26 mouse cellular contexts compared by ENCODE assay signal in genomic region chr9:9196046-9196445, GRCm38 (mm10). TPM values are rescaled to one million over a fixed set of nuclear protein-coding genes. Genes with fewer than 3 reads are reported as not detected.
DNase-seq lines count a peak whose midpoint lies in the region; ATAC-seq lines count a peak whose summit lies in the region.
"Had no signal": no experiment of that assay in that cellular context is flagged by ENCODE, and none has a peak within 500 bp of the region (broad histone marks: within the 10 kb centered on the region; RNA-seq: fewer than 3 reads in every experiment).

No protein-coding gene starts in this region.

- no peaks in the 10 kb centered on the region for H3K27me3 ChIP-seq in hindbrain, embryonic 16.5 days (replicated peaks; ENCODE audit: control insufficient read depth, insufficient read depth, low read length)
- no peaks in the 10 kb centered on the region for H3K27me3 ChIP-seq in hindbrain, embryonic 12.5 days
- H3K27me3 ChIP-seq: embryonic facial prominence, embryonic 15.5 days; forebrain, embryonic 15.5 days; neural tube, embryonic 13.5 days; Patski had no signal

- ATAC-seq in hindbrain, embryonic 16.5 days: peak; percentile 67; the same call in 1 of the 2 replicates
- no peak for ATAC-seq in hindbrain, embryonic 12.5 days (ENCODE audit: low FRiP score)
- ATAC-seq: CD4-positive, CD25-positive, alpha-beta regulatory T cell, adult 4 months; forebrain, embryonic 15.5 days; liver, postnatal 0 days; lung, postnatal 0 days; Patski had no signal

- no peak overlapping the region for H3K9ac ChIP-seq in hindbrain, embryonic 16.5 days (ENCODE audit: low read depth, low read length)
- no peak overlapping the region for H3K9ac ChIP-seq in hindbrain, embryonic 12.5 days
- H3K9ac ChIP-seq: embryonic facial prominence, embryonic 15.5 days; forebrain, embryonic 15.5 days; liver, postnatal 0 days; neural tube, embryonic 13.5 days had no signal

- H3K27ac ChIP-seq in hindbrain, embryonic 16.5 days (ENCODE audit: low read depth, low read length): no peak overlapping the region
- H3K27ac ChIP-seq in hindbrain, embryonic 12.5 days: no peak overlapping the region
- H3K27ac ChIP-seq: embryonic facial prominence, embryonic 15.5 days; forebrain, embryonic 15.5 days; left cerebral cortex, adult 2 months; limb, embryonic 10.5 days; macrophage; neural tube, embryonic 13.5 days had no signal

- H3K9me3 ChIP-seq in hindbrain, embryonic 16.5 days (ENCODE audit: control insufficient read depth, low read length): no peaks in the 10 kb centered on the region
- no peaks in the 10 kb centered on the region for H3K9me3 ChIP-seq in hindbrain, embryonic 12.5 days (replicated peaks)
- H3K9me3 ChIP-seq: embryonic facial prominence, embryonic 15.5 days; forebrain, embryonic 15.5 days; limb, embryonic 10.5 days; neural tube, embryonic 13.5 days had no signal

- H3K4me1 ChIP-seq in hindbrain, embryonic 16.5 days (ENCODE audit: control insufficient read depth, insufficient read depth, low read depth, low read length): no peaks in the 10 kb centered on the region; the same call in 1 of the 2 replicates
- H3K4me1 ChIP-seq in hindbrain, embryonic 12.5 days: peaks cover 16% of the 10 kb centered on the region
- H3K4me1 ChIP-seq: forebrain, embryonic 15.5 days had no signal

- no peak overlapping the region for H3K4me3 ChIP-seq in hindbrain, embryonic 16.5 days (ENCODE audit: low read length)
- H3K4me3 ChIP-seq in hindbrain, embryonic 12.5 days: no peak overlapping the region
- H3K4me3 ChIP-seq: embryonic facial prominence, embryonic 15.5 days; forebrain, embryonic 15.5 days; left cerebral cortex, adult 2 months; limb, embryonic 10.5 days; neural tube, embryonic 13.5 days had no signal

- H3K36me3 ChIP-seq in hindbrain, embryonic 16.5 days (ENCODE audit: control insufficient read depth, insufficient read depth, low read length): no peaks in the 10 kb centered on the region
- H3K36me3 ChIP-seq in hindbrain, embryonic 12.5 days: no peaks in the 10 kb centered on the region
- H3K36me3 ChIP-seq: embryonic facial prominence, embryonic 15.5 days; forebrain, embryonic 15.5 days; neural tube, embryonic 13.5 days had no signal

- peak; percentile 17 for DNase-seq in left cerebral cortex, postnatal 4 days
- no peak for DNase-seq in left cerebral cortex, adult 9 months (ENCODE audit: low spot score in 2 of 2)
- peak; percentile 28 to 35 for DNase-seq in right cerebral cortex, postnatal 10 days (ENCODE audit: low spot score in 2 of 2)
- DNase-seq in right cerebral cortex, postnatal 4 days: no peak
- DNase-seq in retina, postnatal 1 day: no peak
- DNase-seq: adrenal gland, adult 2 months; cerebellum, adult 18-20 months; embryo, embryonic 11 days; kidney, adult 18-20 months; liver; liver, postnatal 0 days; right cerebral cortex, postnatal 25 days; thymus, postnatal 14 days had no signal

- intact Hi-C loops in left cerebral cortex, postnatal 4 days (cut with DNase I): no loop called here

- no peak overlapping the region for H3K4me2 ChIP-seq in hindbrain, embryonic 16.5 days (ENCODE audit: low read length)
- no peak overlapping the region for H3K4me2 ChIP-seq in hindbrain, embryonic 12.5 days (replicated peaks)
- H3K4me2 ChIP-seq: embryonic facial prominence, embryonic 15.5 days; forebrain, embryonic 15.5 days; heart, embryonic 11.5 days; neural tube, embryonic 13.5 days had no signal

RNA-seq across cellular contexts. Expression of gene Arhgap42, which starts 42.9 kb away (rescaled TPM):
- polyA plus RNA-seq in hindbrain, embryonic 16.5 days (2015; fragmentation: Nextera tagmentation; extraction: Ambion mirVana): 15.7 and 17.1 TPM in 2 replicates
- 27.7 and 28.3 TPM in 2 replicates for polyA plus RNA-seq in hindbrain, embryonic 12.5 days (2016; fragmentation: Nextera tagmentation; extraction: Ambion mirVana)
- total RNA-seq in left cerebral cortex, postnatal 4 days (2021): 10 to 100 TPM; 15.2 to 21.2 TPM
- total RNA-seq: granulocyte monocyte progenitor cell, adult 5-6 weeks had no signal
- polyA plus RNA-seq: CD4-positive, CD25-positive, alpha-beta regulatory T cell, adult 4 months; macrophage had no signal

Comparison
In these comparisons a context has a peak if more than half of its experiments do, and no peak if none do; other contexts are left out.
1. DNase-seq: peak in left cerebral cortex, postnatal 4 days (single experiment) and right cerebral cortex, postnatal 10 days (2 of 2); none in left cerebral cortex, adult 9 months (0 of 2), right cerebral cortex, postnatal 4 days (single experiment) and retina, postnatal 1 day (single experiment).